Mouse (Mus musculus) G1E (cell line): ENCODE results near the gene Ms4a8a.

ENCODE experiments used
- CTCF ChIP-seq: IDR thresholded peaks from 2 replicates; pipeline ENCODE4 v1.5.1; 2012; ENCODE audit warnings: low read depth, low read length, inconsistent platforms, mixed read lengths
- POLR2AphosphoS5 ChIP-seq: IDR thresholded peaks from 2 replicates; pipeline ENCODE4 v1.6.1; 2012; ENCODE audit warnings: low read depth, low read length, inconsistent platforms; ENCODE audit not compliant: insufficient replicate concordance

- TF ChIP-seq CTCF (no peak), POLR2AphosphoS5 (no peak)
Measured at GRCm38 (mm10) chr19:11017891-11018290, 63.0 kb downstream of the Ms4a8a start, which contains the start of gene Ms4a18.
